ENCODE assay signal across 18 mouse cellular contexts in the genomic region with DNA sequence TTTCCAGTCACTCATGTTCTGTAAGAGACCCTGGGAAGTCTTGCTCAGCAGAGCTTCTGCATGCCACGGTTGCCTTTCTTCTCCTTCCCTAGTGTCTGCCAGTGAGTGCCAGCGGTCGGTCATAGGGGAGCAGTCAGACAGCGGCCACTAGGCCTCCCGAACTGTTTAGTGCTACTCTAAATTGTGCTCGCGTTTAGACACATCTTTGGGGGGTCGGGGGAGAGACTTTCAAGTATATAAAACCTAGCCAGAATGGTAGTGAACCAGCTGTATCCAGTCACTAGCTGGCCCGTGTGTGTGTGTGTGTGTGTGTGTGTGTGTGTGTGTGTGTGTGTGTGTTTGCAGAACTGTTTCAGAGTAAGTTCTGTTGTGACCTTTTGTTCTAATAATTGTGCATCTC.
"Had no signal": no experiment of that assay in that cellular context is flagged by ENCODE, and none has a peak within 500 bp of the region (broad histone marks: within the 10 kb centered on the region; RNA-seq: fewer than 3 reads in every experiment).

No protein-coding gene starts in this region.

- DNase-seq: kidney, adult 11 months; kidney, adult 8-10 months; kidney, postnatal 25 days; layer of hippocampus, adult 9-11 months; liver; thymus, adult 18-20 months; thymus, postnatal 36 days had no signal

- H3K9me3 ChIP-seq: intestine, embryonic 15.5 days; limb, embryonic 10.5 days; limb, embryonic 13.5 days; megakaryocyte, embryonic 14.5 days; midbrain, embryonic 10.5 days; midbrain, embryonic 15.5 days; neural tube, embryonic 12.5 days; neural tube, embryonic 15.5 days had no signal

- H3K27me3 ChIP-seq: intestine, embryonic 15.5 days; limb, embryonic 13.5 days; megakaryocyte, embryonic 14.5 days; midbrain, embryonic 15.5 days; neural tube, embryonic 12.5 days; neural tube, embryonic 15.5 days had no signal

- ATAC-seq: hindbrain, embryonic 16.5 days; intestine, embryonic 15.5 days; midbrain, embryonic 15.5 days had no signal

- H3K4me2 ChIP-seq: intestine, embryonic 15.5 days; limb, embryonic 13.5 days; midbrain, embryonic 15.5 days; neural tube, embryonic 12.5 days; neural tube, embryonic 15.5 days had no signal

- H3K4me3 ChIP-seq: intestine, embryonic 15.5 days; layer of hippocampus, adult 2 months; limb, embryonic 10.5 days; limb, embryonic 13.5 days; megakaryocyte, embryonic 14.5 days; midbrain, embryonic 10.5 days; midbrain, embryonic 15.5 days; neural tube, embryonic 12.5 days; neural tube, embryonic 15.5 days had no signal

- H3K9ac ChIP-seq: intestine, embryonic 15.5 days; limb, embryonic 13.5 days; liver, embryonic 14.5 days; midbrain, embryonic 15.5 days; neural tube, embryonic 12.5 days; neural tube, embryonic 15.5 days had no signal

- H3K36me3 ChIP-seq: intestine, embryonic 15.5 days; limb, embryonic 13.5 days; neural tube, embryonic 12.5 days; neural tube, embryonic 15.5 days had no signal

- H3K27ac ChIP-seq: intestine, embryonic 15.5 days; layer of hippocampus, adult 2 months; limb, embryonic 10.5 days; limb, embryonic 13.5 days; liver, embryonic 14.5 days; midbrain, embryonic 10.5 days; midbrain, embryonic 15.5 days; neural tube, embryonic 12.5 days; neural tube, embryonic 15.5 days had no signal
